Mouse (Mus musculus) cerebellum, postnatal 14 days (tissue): Measurements from ENCODE around the gene Stip1.

Experiments
- DNase-seq, 2 experiments: peaks; one replicate each; pipeline ENCODE4 v3.0.0; 2021; ENCODE audit warnings: mixed read lengths in 2 of 2

The Stip1 gene

DNA sequence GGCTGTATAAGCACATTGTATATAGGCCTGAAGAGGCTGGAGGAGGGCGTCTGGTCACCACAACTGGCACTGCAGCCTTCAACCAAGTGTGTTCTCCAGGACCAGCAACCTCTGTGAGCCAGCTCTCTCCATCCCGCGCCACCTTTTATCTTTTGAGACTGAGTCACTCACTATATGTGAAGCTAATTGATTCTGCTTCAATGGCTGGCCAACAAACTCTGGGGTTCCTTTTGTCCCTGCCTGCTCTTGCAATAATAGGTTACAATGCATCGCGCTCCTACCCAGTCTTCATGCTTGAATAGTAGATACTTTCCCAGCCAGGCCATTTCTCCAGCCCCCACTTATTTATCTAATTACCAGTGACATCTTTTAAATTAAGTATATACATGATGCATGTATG is 56.1 kb downstream of the Stip1 start:
- no peak for DNase-seq

DNA sequence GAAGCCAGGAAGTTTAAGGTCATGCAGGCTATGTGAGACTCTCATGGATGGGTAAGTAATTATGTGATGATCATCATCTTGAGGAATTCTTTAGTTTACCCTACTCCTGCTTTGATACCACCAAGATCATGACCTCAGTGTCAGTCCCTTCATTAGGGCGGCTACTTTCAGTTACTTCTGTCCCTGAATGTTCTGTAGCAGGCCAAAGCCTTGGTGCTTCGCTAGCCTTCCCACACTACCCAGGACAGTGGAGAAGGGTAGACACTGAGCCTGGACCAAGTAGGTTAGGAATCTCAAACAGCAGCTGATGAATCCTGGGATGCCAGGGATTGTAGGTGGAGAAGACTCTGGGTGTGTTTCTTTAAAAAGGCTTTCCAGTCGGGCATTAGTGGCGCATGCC is 58.3 kb downstream of the Stip1 start:
- no peak for DNase-seq

DNA sequence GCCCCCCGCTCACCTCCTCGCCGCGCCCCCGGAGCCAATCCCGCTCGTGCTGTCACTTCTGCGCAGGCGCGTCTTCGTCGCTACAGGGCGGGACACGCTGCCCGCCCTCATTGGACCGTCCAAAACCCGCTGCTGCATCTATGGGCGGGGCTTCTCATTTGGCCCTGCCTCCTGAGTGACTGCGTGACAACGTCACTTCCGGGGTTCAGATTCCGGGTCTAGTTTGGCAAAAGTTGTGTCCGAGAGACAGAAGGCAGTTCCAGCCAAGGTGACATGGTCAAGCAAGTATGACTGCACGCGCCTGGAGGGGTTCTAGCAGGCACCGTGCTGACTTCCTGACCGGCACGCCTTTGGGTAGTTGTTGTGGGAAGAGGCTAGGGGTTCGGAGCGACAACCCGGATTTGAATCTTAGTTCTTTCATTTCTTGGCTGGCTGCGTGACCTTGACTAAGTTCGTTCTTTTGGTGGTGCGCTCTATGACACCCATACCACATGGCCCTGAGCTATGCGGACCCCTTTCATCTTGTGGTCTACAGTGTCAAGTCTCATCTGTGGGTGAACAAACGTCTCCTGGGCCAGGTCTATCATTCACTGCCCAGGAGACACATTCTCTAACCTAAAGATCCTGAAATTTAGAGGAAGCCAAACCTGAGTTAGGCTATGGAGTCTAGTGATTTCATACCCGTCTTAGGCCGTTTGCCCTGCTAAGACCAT is 59.2 kb downstream of the Stip1 start, which contains the start of gene Fkbp2:
Fkbp2 (minus strand) TSS at position 121 of the 713 bp plus-strand sequence.
- DNase-seq = peak; percentile 99

DNA sequence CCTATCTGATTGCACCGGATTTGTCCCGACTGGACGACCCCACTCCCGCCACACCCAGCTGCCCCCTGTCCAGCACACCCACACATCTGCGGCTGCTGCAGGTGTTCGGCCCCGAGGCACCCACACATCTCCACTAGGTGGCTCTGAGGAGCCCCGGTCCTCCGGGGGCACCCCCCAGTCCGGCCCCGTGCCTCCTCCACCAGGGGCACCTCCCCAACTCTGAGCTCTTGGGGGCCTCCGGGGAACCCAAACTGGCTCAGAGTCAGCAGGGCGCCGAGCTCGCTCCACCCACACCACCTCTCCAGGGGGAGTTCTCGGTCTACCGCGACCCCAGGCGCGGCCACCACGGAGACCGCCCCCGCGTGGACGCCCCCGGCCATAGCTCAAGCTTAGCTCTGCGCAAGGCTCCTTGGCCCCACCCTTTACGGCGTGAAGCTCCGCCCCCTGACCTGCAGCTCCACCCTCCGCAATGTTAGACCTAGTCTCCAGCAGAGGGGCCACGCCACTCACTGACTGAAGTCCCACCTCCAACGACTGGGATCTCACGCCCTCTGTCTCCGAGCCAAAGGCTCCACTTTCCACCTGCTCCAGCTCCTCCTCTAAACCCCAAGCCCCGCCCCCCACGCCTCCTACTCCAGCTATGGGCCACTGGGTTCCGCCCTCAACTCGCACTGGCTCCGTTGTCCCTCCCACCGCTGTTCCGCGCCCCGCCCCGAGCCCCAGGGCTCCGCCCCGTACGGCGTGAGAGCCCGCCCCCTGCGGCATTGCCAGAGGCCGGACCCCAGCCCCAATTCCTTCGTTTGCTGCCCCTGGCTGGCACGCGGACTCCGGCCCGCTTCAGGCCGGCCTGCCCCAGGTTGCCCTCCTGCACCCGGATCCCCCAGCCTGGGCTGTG is 60.0 kb downstream of the Stip1 start:
- peak; percentile 99 to 100 for DNase-seq

DNA sequence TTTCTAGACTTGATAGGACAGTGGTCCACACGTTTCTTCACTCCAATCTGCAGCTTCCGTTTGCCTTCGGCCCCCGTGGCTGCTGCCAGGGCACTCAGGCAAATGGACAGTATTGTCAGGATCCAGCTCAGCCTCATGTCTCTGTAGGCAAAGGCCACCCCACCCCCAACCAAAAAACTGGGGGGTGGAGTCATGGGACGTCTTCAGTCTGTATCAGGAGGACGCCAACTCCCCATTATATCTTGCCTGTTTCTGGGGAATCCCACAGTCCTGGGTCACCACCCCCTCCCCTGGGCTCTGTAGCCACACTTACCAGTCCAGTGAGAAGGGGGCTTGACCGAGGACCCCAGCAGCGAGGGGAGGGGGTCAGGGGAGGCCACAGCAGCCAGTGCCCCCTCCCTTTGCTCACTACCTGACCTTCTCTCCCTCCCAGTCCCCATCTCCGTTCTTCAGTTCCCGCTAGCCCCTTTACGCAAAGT is 60.7 kb downstream of the Stip1 start:
- peak in 1 of 2 experiments; percentile 53 for DNase-seq

DNA sequence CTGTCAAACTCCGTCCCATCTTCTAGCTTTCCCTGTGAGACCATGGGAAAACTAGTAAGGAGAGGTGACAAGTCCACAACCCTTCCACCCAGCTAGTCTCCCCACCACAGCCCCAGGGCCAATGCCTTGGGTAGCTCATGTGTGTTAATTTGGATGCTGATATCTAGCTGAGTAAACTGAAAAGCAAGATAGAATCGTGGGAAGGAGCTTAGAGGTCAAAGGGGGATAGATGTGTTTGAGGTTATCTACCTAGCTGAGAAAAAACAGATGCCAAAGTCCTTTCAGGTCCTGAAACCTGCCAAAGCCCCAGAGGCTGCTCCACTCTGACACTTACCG is 61.2 kb downstream of the Stip1 start:
- no peak for DNase-seq

DNA sequence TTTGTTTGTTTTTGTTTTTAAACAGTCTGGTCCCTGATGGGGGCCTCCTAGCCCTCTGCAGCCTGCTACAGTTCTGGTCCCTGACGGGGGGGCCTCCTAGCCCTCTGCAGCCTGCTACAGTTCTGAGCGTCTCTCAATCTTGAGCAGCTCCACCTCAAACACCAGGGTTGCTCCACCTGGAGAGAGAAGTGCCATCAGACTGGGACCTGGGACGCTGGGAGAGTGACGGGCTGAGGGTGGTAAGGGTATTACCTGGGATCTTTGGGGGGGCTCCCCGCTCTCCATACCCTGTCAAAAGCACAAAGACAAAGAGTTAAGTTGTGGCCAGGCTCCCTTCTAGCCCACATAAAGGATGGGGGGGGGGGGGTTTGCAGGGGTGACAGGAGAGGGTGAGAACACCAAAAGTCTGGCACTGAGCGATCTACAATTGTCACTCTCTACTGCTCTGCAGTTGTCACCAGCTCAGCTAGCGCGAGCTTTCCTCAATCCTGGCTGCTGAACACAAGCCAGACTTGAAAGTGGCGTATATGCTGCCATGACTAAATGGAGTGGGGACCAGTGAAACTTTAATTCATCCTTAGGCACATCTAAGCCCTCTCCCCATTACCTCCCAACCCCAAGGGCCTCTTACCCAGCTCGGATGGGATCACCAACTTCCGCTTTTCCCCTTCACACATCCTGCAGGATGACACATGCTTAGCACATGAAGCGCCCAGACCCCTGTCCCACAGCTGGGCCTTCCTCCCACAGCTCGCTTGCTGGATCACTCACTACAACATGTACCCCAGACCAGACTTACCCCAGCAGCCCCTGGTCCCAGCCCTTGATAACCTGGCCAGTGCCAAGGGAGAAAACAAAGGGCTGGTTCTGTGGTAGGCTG is 61.8 kb downstream of the Stip1 start:
- DNase-seq = no peak

DNA sequence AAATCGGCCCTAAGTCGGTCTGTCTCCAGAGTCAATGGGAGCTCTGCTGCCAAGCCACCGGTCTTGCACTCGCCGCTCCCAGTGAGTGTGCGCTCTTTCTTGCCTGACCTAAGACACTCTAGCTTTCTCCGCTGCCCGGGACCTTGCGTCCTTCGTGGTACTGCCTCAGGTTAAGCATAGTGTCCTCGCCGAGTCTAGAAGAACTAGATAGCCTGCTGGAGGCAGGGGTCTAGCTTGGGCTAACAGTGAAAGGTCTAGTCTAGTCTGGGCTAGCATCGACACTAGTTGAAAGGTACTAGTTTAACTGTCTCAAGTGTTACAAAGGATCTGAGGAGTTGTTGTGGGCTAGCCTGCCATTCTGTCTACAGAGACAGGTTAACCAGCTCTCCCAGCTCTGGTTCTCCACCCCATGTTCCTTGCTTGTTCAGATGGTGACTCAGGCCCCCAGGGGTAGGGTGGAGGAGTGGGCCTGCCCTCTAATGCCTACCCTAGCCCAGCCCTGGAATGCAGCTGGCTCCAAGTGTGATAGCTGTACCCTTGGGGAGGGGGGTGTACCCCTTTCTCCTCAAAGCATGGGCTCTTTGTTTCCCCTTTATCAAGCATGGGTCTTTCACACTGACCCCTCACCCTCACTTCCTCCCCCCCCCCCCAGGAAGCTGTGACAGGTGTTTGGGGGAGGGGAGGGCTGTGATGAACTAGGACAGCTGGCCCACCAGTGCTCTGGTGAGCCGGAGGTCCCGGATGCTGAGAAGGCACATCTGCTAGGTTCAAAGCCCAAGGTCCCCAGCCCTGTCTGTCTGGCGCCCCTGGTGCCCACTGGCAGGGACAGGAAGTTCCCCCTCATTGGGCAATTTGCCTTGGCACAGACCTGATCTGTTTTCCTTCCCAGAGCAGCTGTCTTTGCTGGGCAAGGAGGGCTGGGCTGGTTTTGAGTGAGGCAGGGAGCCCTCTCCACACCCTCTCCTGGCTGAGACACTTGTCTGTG is 63.9 kb downstream of the Stip1 start, which contains the start of gene Plcb3:
Plcb3 (minus strand) TSS at position 934 of the 985 bp plus-strand sequence.
- DNase-seq = peak; percentile 77 to 85

DNA sequence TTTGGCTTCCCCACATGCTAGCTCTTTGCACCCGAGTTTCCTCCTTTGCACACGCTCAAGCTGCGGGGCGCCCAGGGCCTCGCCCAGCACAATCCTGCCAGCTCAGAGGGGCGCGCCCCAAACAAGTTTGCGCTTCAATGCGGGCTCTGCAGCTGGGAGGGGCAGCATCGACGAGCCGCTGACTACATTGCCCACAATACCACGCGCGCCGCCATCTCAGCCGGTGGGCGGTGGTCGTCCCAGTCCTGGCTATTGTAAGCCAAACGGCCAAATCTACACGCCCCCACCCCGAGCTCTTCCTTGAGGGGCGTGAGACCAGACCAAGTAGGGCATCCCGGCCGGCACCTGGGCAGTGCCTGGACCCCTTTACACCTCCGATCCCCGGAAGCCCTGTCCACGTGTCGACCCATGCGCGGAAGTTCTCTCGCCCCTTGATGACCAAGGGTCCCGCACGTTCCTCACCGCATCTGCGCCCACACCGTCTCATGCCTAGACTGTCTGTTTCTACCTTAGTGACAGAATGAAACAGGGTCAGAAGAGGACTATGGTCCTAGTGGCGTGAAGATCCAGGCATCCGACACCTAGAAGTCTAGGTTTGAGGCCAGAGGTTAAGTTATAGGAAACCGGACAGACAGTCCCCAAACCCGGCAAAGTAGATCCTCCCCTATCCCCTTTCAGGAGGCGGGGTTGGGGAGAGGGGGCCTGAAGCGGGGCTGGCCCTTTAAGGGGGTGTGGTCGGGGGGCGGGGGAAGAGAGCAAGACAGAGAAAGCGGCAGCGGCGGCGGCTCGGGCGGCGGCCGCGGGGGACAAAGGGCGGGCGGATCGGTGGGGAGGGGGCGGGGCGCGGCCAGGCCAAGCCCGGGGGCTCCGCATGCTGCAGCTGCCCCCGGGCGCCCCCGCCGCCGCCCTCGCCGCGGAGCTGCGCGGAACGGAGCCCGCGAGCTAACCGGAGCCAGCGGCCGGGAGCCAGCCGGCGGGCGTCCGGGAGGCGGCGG is 65.3 kb downstream of the Stip1 start, which contains the start of gene Ppp1r14b:
Ppp1r14b (plus strand) TSS at position 758 of the 995 bp plus-strand sequence.
- peak; percentile 75 to 84 for DNase-seq

DNA sequence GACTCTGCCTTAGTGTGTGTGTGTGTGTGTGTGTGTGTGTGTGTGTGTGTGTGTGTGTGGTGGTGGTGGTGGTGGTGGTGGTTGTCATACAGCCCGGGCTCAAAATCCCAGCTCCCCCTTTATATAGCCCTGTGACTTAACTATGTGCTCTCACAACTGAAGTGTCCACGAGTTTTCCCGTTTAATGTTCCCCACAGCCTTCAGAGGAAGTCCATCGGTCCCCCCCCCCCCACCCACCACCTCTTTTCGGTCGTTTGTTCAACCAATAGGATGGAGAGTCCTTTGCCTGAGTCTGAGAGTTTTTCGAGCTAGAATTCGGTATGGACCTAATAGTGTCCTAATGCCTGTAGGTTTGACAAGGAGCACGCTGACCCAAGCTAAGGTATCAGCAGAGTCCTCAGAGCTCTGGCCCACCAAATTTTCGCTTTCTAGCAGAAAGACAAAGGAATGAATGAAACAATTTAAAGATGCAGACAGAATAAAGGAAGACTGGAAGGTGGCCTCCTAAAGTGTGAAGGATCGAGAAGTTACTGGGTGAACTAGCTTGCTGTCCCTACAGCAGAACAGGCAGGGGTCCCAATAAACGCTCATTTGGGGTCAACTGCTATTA is 66.1 kb downstream of the Stip1 start:
- DNase-seq = no peak

DNA sequence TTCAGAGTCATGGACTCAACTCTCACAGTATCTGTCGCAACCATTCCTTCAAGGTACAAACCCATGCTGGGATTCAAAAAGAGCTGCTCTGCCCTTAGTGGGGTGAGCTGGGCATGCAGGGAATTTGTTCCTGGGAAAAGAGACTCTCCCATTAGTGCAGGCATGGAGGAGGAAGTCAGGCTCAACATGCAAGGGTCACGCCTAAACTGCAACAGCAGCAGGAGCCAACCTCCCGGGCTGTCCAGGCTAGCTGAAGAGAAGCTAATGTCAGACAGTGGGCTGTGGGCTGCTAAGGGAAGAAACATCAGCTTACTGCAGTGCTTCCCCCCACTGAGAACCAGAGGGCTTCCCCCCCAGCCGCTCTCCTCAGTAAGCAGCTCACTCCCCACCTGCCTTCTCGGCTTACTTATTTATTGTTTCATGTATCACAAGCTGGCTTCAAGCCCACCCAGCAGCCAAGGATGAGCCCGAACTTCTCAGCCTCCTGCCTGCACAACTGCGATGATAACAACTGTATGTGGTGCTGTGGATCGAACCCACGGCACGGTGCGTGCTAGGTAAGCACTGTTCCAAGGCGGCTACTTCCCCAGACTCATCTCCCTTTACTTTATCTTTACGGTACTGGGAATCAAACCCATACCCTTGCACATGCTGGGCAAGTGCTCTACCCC is 67.4 kb downstream of the Stip1 start:
- DNase-seq = no peak

DNA sequence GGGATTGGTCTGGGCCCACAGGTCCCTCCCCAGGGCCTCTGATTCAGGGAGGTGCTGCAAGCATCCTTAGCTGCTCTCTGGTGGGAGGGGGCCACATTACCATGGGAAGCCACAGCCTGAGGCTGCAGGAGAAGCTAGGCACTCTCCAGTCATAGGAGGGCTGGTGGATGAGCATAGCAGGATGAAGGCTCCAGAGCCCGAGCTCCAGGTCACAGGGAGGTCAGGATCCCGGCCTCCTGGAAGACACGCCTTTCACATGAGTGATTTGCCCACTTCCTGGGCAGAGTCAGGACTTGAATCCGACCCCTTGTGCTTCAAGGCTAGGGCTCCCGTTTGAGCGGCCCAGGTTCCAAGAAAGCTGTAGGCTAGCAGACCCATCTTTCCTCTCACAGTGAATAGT is 68.1 kb downstream of the Stip1 start:
- DNase-seq = no peak
